Mouse (Mus musculus): ENCODE measurements at regions not wholly inside any gene's neighbourhood (a gene's known extent, or its start where the extent isn't known, plus 50 kb on each side); places are given as distances from the start of the nearest gene placed in this dataset.

DNA sequence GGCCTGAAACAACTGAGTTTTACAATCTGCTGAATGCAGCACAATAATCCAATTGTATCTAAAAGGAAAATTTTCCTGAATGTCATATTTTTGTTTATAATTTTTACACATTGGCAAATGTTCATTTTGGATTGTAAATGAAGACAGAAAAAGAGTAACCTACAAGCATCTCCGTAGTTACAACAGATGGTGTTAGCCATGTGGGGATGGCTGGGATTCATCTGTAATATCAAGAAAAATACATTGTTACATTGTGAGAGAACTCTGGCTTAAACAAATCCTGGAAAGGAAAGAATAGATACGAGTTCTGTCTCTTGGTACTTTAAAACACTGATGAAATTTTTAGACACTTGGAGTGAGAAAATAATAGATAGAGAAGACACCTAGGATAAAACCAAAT, 1106.0 kb downstream of the Grm8 start:
- no peak for ATAC-seq (replicated peaks; ENCODE audit: poor library complexity)

DNA sequence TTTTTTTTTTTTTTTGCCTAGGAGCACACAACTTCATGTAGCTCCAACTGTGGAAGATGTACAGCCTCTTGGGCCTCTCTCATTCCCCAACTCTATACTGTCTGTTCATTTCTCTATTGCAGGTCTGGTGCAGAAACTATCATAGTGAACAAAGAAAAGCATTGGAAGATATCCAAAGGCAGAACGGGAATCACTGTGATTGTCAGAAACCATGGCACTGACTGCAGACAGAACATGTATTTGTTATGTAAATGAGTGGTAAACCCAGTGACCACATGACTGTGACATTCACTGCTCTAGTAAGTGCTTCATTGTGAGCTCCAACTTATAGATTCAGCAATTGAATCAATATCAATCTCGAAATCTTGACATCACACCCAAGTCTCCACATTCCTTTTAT, 1106.6 kb downstream of the Grm8 start:
- no peak for ATAC-seq (replicated peaks; ENCODE audit: poor library complexity)

DNA sequence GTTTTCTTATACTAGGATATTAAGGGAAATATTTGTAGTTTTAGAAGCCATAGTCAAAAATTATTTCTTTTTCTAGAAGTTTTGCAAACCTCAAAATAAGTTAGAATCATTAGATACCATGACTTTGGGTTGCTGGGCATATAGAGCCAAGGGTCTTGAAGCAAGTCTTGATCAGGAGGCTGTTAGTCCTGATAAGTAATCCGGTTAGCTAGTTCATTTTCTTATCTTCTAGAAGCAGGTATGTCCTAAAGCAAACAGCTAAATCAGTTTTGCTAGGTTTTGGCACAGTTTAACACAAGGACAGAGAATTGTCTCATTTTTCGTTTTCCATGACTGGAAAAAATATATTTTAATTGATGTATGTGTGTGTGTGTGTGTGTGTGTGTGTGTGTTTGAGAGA, 1113.3 kb downstream of the Grm8 start:
- peak; percentile 42 for ATAC-seq (replicated peaks; ENCODE audit: poor library complexity)

DNA sequence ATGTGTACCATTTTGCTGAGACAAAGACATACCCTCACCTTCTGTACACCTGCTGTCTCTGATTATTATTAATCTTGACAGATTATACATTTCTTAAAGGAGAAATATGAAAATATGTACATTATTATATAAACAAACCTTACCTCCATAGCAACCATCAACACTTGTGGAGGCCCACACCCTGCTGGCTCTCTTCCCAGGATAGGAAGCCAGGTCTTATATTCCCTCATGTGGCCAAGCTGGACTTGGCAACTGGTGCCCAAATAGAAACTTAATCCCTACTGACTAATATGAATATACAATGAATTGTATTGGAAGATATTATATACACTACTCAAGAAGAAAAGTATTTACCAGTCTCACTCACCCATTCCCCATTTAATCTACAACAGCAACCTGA, 1120.5 kb downstream of the Grm8 start:
- ATAC-seq (replicated peaks; ENCODE audit: poor library complexity) = no peak

DNA sequence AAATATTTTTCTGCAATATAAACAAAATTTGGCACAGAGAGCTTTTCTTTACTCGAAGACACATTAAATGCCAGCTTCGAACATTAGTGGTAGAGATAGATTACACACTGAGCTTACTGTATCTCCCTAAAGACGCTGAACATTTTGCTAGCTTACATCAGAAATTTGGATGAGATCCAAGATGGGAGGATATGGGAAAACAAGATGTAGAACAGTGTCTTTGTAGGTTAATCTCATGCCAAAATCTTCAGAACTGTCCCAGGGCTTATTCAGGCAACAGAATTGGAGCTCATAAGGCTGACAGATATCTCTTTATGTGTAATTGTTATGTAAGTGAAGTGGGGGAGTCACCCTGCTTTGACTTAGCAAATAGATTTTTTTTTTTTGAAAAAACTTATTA, 1158.4 kb downstream of the Grm8 start:
- no peak for ATAC-seq (replicated peaks; ENCODE audit: poor library complexity)

DNA sequence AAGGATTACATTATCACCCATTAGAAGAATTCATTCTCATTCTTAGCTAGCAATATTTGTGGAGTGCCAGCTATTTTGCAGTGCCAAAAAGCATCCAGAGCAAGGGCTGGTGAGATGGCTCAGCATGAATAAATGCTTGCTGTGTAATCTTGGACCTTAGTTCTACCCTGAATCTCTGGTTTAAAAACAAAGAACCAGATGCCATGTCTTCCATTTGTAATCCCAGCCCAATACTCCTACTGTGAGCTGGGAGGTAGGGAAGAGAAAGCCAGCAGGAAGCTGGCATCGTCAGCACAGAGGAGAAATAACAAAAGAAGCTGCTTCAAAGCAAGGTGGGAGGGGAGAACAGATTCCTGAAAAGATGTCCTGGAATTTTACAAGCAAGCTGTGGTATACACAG, 1140.1 kb upstream of the Pot1a start:
- ATAC-seq (replicated peaks; ENCODE audit: poor library complexity) = no peak
